Mouse (Mus musculus) forebrain, embryonic 16.5 days (tissue): ENCODE data around the gene Pate2. TPM values are rescaled to one million over a fixed set of nuclear protein-coding genes. Genes with fewer than 3 reads are reported as not detected.
"Not testable (repeated sequence)": the region's sequence is repeated elsewhere in the genome, so short reads cannot be mapped to it uniquely, and the experiment has no call there.

ENCODE experiments used
- ATAC-seq: fragments of 200-750 bp; cut with Nextera tagmentation; 2 replicates; pipeline ENCODE4 v1.8.0; 2017; ENCODE audit warnings: mild to moderate bottlenecking, moderate library complexity
- H3K27ac ChIP-seq: fragments of 300-500 bp; sonication (generic); 2 replicates; pipeline ENCODE4 v1.5.1; 2014; ENCODE audit warnings: low read length, control low read depth
- H3K27me3 ChIP-seq: fragments of 300-500 bp; sonication (generic); replicated peaks from 2 replicates; pipeline ENCODE4 v1.6.1; 2014; ENCODE audit warnings: low read length; ENCODE audit not compliant: control insufficient read depth, insufficient read depth
- H3K36me3 ChIP-seq: fragments of 300-500 bp; sonication (generic); 2 replicates; pipeline ENCODE4 v1.6.1; 2014; ENCODE audit not compliant: control insufficient read depth, insufficient read depth
- H3K4me1 ChIP-seq: fragments of 300-500 bp; sonication (generic); replicated peaks from 2 replicates; pipeline ENCODE4 v1.6.1; 2014; ENCODE audit warnings: low read length; ENCODE audit not compliant: control insufficient read depth, insufficient read depth
- H3K4me2 ChIP-seq: fragments of 300-500 bp; sonication (generic); 2 replicates; pipeline ENCODE4 v1.6.1; 2014; ENCODE audit warnings: mild to moderate bottlenecking, low read length, control low read depth
- H3K4me3 ChIP-seq: fragments of 300-500 bp; sonication (generic); replicated peaks from 2 replicates; pipeline ENCODE4 v1.5.1; 2014; ENCODE audit warnings: mild to moderate bottlenecking, low read length, control low read depth
- H3K9ac ChIP-seq: fragments of 300-500 bp; sonication (generic); replicated peaks from 2 replicates; pipeline ENCODE4 v1.6.1; 2014; ENCODE audit warnings: low read depth, low read length, control low read depth
- H3K9me3 ChIP-seq: fragments of 300-500 bp; sonication (generic); 2 replicates; pipeline ENCODE4 v1.6.1; 2016; ENCODE audit warnings: low read length; ENCODE audit not compliant: control insufficient read depth
- WGBS: fragments of 180-500 bp; shearing (Covaris S2); extraction: QIAGEN DNeasy Blood & Tissue Kit; methylation state at CpG from one replicate; pipeline ENCODE4 v1.1.7; 2014; 5-methylcytosine and 5-hydroxymethylcytosine counted together
- polyA plus RNA-seq: library from polyadenylated mRNA; unstranded; fragments of >200 nt; fragmentation: Nextera tagmentation; extraction: Ambion mirVana; gene quantifications from 2 replicates; pipeline ENCODE4 v1.2.1, GENCODE M21; 2015

The Pate2 gene
- polyA plus RNA-seq, 1 experiment from 2014 or later: 2.3 TPM

DNA sequence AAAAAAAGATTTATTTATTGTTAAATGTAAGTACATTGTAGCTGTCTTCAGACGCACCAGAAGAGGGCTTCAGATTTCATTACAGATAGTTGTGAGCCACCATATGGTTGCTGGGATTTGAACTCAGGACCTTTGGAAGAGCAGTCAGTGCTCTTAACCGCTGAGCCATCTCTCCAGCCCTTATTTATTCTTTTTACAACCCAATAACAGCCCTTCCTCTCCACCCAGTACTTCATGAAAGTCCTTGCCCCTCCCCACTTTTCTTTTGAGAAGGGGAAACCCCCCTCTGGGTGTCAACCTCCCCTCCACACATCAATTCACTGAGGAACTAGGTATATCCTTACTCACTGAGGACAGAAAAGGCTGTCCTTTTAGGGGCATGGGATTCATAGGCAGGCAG is 46.7 kb downstream of the Pate2 start:
- H3K27ac ChIP-seq, H3K4me3 ChIP-seq, H3K9me3 ChIP-seq, H3K9ac ChIP-seq, ATAC-seq, H3K36me3 ChIP-seq, H3K4me2 ChIP-seq, H3K27me3 ChIP-seq, H3K4me1 ChIP-seq: not testable (repeated sequence)
- WGBS: 66% methylated on average over 2 of the region's 2 CpGs

DNA sequence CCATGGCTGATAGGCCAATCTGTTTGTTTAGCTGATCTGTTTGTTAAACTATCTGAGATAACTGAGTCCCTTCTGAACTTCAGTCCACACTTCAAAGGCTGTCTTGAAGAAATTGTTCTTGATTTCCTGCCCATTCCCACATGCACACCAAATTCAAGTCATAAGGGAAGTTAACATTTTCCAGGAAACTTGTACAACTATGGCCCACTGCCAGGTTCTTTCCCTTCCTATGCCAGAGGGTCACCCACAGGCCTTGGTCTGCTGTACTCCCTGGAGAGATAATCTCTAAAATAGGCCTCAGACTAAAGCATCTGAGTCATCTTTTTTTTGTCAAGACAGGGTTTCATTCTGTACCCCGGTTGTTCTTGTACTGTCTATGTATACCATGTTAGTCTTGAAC is 62.9 kb downstream of the Pate2 start:
- no peaks in the 10 kb centered on the region for H3K4me1 ChIP-seq
- H3K9ac ChIP-seq: no peak overlapping the region
- no peak overlapping the region for H3K4me3 ChIP-seq
- no peak overlapping the region for H3K27ac ChIP-seq
- no peaks in the 10 kb centered on the region for H3K9me3 ChIP-seq
- WGBS: 84% methylated on average over 1 of the region's 1 CpGs
- no peak for ATAC-seq
- no peaks in the 10 kb centered on the region for H3K27me3 ChIP-seq
- no peaks in the 10 kb centered on the region for H3K36me3 ChIP-seq
- no peak overlapping the region for H3K4me2 ChIP-seq

- ATAC-seq: no peak
- WGBS: 68% methylated on average over 1 of the region's 1 CpGs
- no peaks in the 10 kb centered on the region for H3K9me3 ChIP-seq
Measured at GRCm38 (mm10) chr9:35648102-35648501, 78.0 kb downstream of the Pate2 start, which contains the start of gene Pate3. Pate3 (minus strand) TSS chr9:35648202.

GRCm38 (mm10) chr9:35673557-35673956 is 103.5 kb downstream of the Pate2 start:
- Histone ChIP-seq H3K27me3 (no peaks in the 10 kb centered on the region), H3K9me3 (no peaks in the 10 kb centered on the region), H3K4me2 (no peak overlapping the region), H3K9ac (no peak overlapping the region), H3K4me3 (no peak overlapping the region), H3K27ac (no peak overlapping the region), H3K4me1 (no peaks in the 10 kb centered on the region), H3K36me3 (no peaks in the 10 kb centered on the region)
- ATAC-seq: no peak
- WGBS: 89% methylated on average over 2 of the region's 2 CpGs

More at GRCm38 (mm10) chr9:35648102-35648501, 78.0 kb downstream of the Pate2 start, which contains the start of gene Pate3:
- Histone ChIP-seq H3K27me3 (no peaks in the 10 kb centered on the region), H3K4me2 (no peak within 1 kb of the TSS), H3K27ac (no peak within 1 kb of the TSS), H3K4me3 (no peak within 1 kb of the TSS), H3K4me1 (no peaks in the 10 kb centered on the region), H3K9ac (no peak within 1 kb of the TSS), H3K36me3 (no peaks in the 10 kb centered on the region)

DNA sequence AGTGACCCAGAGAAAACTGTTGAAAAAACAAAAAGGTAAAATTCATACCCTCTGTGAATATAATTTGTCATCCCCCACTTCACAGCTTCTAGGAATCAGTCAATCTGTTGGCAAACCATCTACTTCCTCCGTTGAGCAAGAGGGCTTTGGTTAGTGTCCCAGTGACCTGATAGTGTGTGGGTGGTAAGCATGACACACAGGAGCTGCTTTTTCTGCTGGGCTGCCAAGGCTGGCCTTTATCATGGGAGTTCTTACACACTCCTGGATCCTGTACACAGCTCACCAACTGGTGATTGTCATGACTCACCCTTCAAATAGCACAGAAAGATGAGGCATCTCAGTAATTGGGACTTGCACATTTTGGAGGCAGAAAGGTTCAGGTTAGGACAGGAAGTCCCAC is 116.9 kb downstream of the Pate2 start, which contains the start of gene Pate1:
Pate1 (minus strand) TSS at position 378 of the 400 bp plus-strand sequence.
- H3K36me3 ChIP-seq: no peaks in the 10 kb centered on the region
- 76% methylated on average over 1 of the region's 1 CpGs for WGBS
- H3K4me3 ChIP-seq: no peak within 1 kb of the TSS
- H3K27me3 ChIP-seq: no peaks in the 10 kb centered on the region
- H3K4me1 ChIP-seq: no peaks in the 10 kb centered on the region
- H3K9me3 ChIP-seq: no peaks in the 10 kb centered on the region
- H3K27ac ChIP-seq: no peak within 1 kb of the TSS
- H3K4me2 ChIP-seq: no peak within 1 kb of the TSS
- H3K9ac ChIP-seq: no peak within 1 kb of the TSS
- ATAC-seq: no peak

DNA sequence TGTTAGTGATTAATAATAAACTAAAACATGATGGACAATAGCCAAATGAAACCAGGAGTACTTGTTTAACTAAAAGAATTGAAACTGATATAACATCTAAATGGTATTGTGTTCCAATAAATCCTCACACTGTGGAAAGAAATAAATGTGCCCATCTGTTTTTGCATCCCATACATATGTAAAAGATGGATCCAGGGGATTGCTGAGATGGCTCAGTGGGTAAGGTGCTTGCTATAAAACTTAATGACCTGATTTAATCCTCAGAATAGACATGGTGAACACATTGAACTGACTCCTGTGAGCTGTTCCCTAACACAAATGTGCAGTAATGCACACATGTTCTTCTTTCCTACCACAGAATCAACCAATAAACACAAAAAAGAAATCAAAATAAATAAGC is 121.8 kb downstream of the Pate2 start:
- ATAC-seq: no peak
- Histone ChIP-seq H3K36me3 (no peaks in the 10 kb centered on the region), H3K9ac (no peak overlapping the region), H3K4me1 (no peaks in the 10 kb centered on the region), H3K4me3 (no peak overlapping the region), H3K9me3 (0 out of 2 replicates have a peak, but pooled peaks cover 2% of the 10 kb centered on the region), H3K4me2 (no peak overlapping the region), H3K27ac (no peak overlapping the region), H3K27me3 (no peaks in the 10 kb centered on the region)

- no peak overlapping the region for H3K27ac ChIP-seq
- H3K4me1 ChIP-seq: no peaks in the 10 kb centered on the region
- no peaks in the 10 kb centered on the region for H3K27me3 ChIP-seq
- H3K36me3 ChIP-seq: no peaks in the 10 kb centered on the region
- ATAC-seq: no peak
- no peak overlapping the region for H3K4me2 ChIP-seq
- no peaks in the 10 kb centered on the region for H3K9me3 ChIP-seq
- no peak overlapping the region for H3K9ac ChIP-seq
- H3K4me3 ChIP-seq: no peak overlapping the region
Measured at GRCm38 (mm10) chr9:35707265-35707664, 137.2 kb downstream of the Pate2 start.

Other genes with a start within 250 kb of the Pate2 start
- 11.9 and 12.3 TPM in 2 replicates for gene Cdon, start 149.2 kb upstream of the Pate2 start, polyA plus RNA-seq
- not detected in 2 replicates for gene Gm1113, start 52.0 kb upstream of the Pate2 start, polyA plus RNA-seq
- gene Ddx25, start 11.8 kb upstream of the Pate2 start, polyA plus RNA-seq: 19.4 and 21.6 TPM in 2 replicates
- 15.7 and 20.6 TPM in 2 replicates for gene Pus3, start 11.7 kb upstream of the Pate2 start, polyA plus RNA-seq
- 25.1 and 26.3 TPM in 2 replicates for gene Hyls1, start 114 bp downstream of the Pate2 start, polyA plus RNA-seq
- not detected in 2 replicates for gene Pate4, start 41.7 kb downstream of the Pate2 start, polyA plus RNA-seq
- not detected in 2 replicates for gene Pate3, start 77.9 kb downstream of the Pate2 start, polyA plus RNA-seq
- gene Pate1, start 117.1 kb downstream of the Pate2 start, polyA plus RNA-seq: not detected in 2 replicates
- not detected in 2 replicates for gene Gm17677, start 170.8 kb downstream of the Pate2 start, polyA plus RNA-seq
- not detected in 2 replicates for gene Gm17727, start 207.8 kb downstream of the Pate2 start, polyA plus RNA-seq
- gene Gm27235, start 219.8 kb downstream of the Pate2 start, polyA plus RNA-seq: not detected in 2 replicates
- gene D730048I06Rik, start 219.8 kb downstream of the Pate2 start, polyA plus RNA-seq: not detected in 2 replicates